Mouse (Mus musculus) embryo, embryonic 11.5 days (tissue): ENCODE measurements around the gene Noc3l.

Experiments used
- DNase-seq: peaks from one replicate; pipeline ENCODE4 v3.0.0-alpha.2; 2012; ENCODE audit warnings: low read depth, low spot score

Noc3l gene

DNA sequence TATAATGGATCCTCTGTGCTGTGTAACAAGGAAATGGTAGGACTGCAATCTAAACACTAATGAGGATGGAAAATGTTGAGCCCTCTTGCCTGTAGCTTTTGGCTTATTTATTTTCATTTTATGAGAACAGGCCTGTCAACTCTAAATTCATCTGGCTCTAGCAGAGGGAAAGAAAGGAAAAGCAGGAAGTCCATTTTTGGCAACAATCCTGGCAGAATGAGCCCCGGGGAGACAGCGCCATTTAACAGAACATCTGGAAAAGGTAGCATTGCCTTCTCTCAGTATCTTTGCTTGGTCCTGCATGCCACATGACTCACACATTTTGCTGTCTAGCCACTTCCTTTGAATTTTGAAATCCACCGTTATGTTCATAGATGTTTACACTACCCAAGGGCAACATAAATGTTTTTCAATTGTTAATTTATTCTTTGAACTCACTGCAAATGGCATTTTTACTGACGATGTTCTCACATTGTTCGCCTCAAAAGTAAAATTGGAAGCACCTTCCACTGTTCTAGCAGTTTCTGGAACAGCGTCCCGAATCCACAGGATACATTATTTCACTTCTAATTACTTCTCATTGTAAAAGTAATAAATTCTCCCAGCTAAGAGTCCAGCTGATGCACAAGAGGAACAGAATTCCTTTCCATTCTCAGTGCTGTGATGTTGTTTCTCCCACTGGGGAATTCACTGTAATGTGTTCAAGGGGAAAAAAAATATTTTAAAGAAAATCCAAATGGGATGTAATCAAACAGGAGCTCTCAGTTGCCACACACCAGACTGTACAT lies 60.2 kb downstream of the Noc3l start:
- peak; percentile 13 for DNase-seq

DNA sequence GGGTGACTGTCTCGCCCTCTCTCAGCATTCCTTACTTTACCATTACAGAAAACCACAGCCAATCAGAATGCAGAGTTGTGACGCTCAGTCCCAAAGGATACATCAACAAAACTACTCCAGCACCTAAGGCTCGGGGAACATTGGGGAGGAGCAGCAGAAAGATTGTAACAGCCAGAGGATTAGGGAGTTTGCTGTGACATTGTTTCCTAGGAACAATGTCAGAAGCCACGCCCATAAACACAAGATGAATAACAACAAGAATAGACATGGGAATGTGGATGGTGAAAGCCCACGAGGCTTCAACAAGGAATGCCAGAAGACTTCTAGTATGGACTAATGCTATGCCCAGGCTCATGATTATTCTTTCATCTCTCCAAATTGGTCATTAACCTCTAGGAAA lies 61.0 kb downstream of the Noc3l start:
- no peak for DNase-seq

DNA sequence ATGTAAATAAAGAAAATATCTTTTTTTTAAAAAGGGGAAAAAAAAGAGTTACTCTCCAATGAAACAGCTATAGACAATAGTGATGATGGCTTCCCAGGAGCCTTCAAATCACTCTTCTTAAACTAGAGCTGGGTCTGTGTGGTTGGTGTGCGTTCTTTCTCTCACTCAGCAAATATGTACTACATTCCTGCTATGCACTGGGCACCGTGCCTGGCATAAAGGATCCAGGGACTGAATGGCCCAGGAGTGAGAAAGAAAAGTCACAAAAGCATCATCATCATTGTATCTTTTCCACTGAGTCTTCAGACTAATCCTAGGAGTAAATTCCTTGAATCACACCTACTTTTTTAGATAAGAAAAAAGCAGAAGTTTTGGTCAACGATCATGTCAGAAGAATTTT lies 61.9 kb downstream of the Noc3l start:
- DNase-seq: no peak

DNA sequence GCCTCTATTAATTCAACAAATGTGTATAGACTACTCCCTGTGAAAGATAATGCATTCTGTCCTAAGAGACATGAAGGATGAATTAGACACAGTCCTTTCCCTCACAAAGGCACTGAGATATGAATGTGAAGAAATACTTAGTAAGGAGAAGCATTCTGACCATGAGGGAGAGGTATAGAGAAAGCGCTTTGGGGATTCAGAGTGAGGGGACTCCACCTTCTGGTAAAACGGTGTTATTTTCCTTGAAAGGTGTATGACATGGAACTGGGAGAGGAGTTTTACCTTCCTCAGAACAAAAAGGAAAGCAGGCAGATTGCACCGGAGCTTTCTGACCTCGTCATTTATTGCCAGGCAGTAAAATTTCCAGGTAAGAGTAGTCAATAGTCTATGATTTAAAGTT lies 68.8 kb downstream of the Noc3l start:
- no peak for DNase-seq

DNA sequence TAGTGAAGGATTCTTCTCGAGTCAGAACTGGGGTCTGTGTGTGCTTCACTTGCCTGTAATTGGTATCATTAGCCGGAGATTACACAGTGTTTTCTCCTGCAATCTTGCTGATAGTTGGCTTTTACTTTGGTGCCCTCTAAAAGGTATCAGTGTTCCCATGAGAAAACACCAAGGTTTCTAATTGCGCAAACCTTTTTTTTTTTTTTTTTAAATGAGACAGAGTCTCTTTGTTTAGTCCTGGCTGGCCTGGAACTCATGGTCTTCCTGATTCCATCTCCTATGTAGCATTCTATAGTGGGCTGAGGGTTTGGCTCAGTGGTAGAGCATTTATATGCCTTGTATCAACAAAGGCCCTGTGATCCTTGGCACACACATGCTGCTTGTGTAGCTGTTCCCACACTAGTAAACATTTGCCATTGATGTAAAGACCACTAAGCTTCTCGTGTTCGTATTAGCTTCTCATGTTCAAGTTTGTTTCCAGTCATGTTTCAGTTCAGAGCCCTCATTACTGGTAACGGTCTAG lies 72.5 kb downstream of the Noc3l start:
- DNase-seq: no peak

DNA sequence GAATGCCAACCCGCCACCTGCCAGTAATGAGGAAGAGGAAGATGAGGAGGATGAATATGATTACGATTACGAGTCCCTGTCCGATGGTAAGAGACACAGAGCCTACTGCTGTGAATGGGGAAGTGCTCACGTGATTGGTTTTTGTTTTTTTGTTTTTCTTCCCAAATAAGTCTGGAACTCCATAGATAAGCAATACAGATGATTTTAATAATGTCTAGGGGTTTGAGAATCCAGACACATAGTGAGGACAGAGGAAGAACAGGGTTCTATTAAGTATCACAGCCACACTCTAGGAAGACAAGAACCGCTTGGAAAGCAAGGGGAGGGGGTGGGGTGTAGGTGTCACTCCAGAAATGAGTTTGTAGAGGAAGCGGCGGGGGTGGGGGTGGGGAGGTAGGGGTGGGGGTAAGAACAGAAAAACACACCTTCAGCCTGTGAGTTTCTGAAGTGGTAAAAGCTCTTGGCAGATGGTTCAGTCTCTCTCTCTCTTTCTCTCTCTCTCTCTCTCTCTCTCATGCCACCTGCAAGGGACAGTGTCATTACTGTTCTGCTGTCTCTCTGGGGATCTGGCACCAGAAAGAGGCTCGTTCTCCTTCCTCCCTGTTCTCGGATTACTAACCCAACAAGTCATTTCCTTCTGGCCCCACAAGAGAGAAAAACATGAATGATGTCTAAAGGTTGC lies 73.1 kb downstream of the Noc3l start:
- no peak for DNase-seq

DNA sequence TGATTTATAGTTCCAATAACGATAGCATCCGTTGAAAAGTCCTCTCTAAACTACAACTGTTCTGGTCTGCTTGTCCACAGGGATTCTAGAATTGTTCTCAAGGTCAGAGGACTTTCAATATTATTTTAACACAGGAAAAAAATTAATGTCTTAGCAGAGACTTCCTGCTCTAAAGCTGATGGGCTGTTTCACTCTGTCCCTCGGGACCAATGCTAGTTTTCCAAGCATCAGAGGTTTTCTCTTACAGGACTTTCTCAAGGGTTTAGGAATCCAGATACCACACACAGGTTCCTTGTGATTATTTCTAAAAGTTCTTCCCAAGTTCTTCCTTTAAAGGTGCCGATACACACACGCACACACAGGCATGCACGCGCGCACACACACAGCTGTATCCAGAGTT lies 74.5 kb downstream of the Noc3l start:
- DNase-seq: peak; percentile 14
